Mouse (Mus musculus) cortical plate, adult 2 months (tissue): ENCODE measurements at regions not wholly inside any gene's neighbourhood (a gene's known extent, or its start where the extent isn't known, plus 50 kb on each side); places are given as distances from the start of the nearest gene placed in this dataset.

Experiments
- CTCF ChIP-seq: fragments of 200-500 bp; IDR thresholded peaks from 2 replicates; pipeline ENCODE4 v1.5.1; 2011; ENCODE audit warnings: mild to moderate bottlenecking, control low read depth, low read length; ENCODE audit not compliant: insufficient read depth; ENCODE audit errors: extremely low read depth
- POLR2A ChIP-seq: fragments of 200-500 bp; IDR thresholded peaks from 2 replicates; pipeline ENCODE4 v1.6.1; 2011; ENCODE audit warnings: mild to moderate bottlenecking, low read length, control low read depth; ENCODE audit not compliant: insufficient read depth; ENCODE audit errors: extremely low read depth

DNA sequence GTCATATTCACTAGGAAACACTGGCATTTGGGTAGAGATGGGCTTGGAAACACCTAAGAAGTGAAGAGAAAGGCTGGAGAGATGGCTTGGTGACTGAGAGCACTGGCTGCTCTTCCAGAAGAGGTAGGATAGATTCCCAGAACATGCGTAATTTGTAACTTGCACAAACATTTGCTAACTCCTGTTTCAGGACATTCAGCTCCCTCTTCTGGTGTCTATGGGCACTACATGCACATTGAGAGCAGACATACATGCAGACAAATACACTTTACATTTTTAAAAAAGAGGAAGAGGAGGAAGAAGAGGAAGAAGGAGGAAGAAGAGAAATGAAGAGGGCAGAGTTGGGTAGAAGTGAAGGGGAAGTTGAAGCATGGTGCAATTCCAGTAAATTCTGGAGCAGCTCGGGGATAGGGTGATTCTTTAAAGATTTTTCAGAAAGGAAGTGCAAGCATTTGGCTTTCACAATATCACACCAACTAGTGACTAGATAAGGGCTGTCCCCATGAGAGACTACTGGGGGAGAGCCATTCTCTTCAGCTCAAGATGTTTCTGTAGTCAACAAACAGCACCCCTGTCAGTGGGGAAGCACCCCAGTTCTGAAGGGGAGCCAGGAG lies 193.0 kb downstream of the Zfp462 start:
- TF ChIP-seq CTCF, result no peak
- TF ChIP-seq POLR2A, result no peak
